In genomic region chr3:21549671-21550070, GRCm38 (mm10) we compare ENCODE assay signal across 15 mouse cellular contexts.
"Had no signal": no experiment of that assay in that cellular context is flagged by ENCODE, and none has a peak within 500 bp of the region (broad histone marks: within the 10 kb centered on the region; RNA-seq: fewer than 3 reads in every experiment).

No protein-coding gene starts in this region.

- H3K36me3 ChIP-seq: limb, embryonic 15.5 days; liver, embryonic 12.5 days; midbrain, embryonic 10.5 days; neural tube, embryonic 13.5 days had no signal

- H3K9me3 ChIP-seq: limb, embryonic 15.5 days; liver, embryonic 12.5 days; midbrain, embryonic 10.5 days; neural tube, embryonic 13.5 days had no signal

- H3K4me1 ChIP-seq: liver, embryonic 12.5 days had no signal

- ATAC-seq: liver, embryonic 12.5 days; midbrain, embryonic 16.5 days had no signal

- H3K27ac ChIP-seq: limb, embryonic 15.5 days; liver, embryonic 12.5 days; midbrain, embryonic 10.5 days; neural tube, embryonic 13.5 days; stomach, postnatal 0 days had no signal

- H3K4me2 ChIP-seq: limb, embryonic 15.5 days; liver, embryonic 12.5 days; lung, embryonic 14.5 days; neural tube, embryonic 13.5 days had no signal

- DNase-seq: kidney, postnatal 14 days; layer of hippocampus, adult 9-11 months; layer of hippocampus, postnatal 36 days; lung, embryonic 14.5 days; lung, postnatal 10 days; lung, postnatal 4 days; right cerebral cortex, adult 18-20 months; right cerebral cortex, postnatal 25 days; thymus, postnatal 4 days had no signal

- H3K27me3 ChIP-seq: limb, embryonic 15.5 days; liver, embryonic 12.5 days; neural tube, embryonic 13.5 days had no signal

- H3K4me3 ChIP-seq: limb, embryonic 15.5 days; liver, embryonic 12.5 days; midbrain, embryonic 10.5 days; neural tube, embryonic 13.5 days had no signal

- H3K9ac ChIP-seq: limb, embryonic 15.5 days; liver, embryonic 12.5 days; lung, embryonic 14.5 days; neural tube, embryonic 13.5 days had no signal
